Mouse (Mus musculus) gastrocnemius, postnatal 10 days (tissue): ENCODE data around the gene Olfr1336. TPM values are rescaled to one million over a fixed set of nuclear protein-coding genes. Genes with fewer than 3 reads are reported as not detected.
"Not testable (repeated sequence)": the region's sequence is repeated elsewhere in the genome, so short reads cannot be mapped to it uniquely, and the experiment has no call there.

ENCODE experiments used
- DNase-seq: peaks from one replicate; pipeline ENCODE4 v3.0.0; 2021; ENCODE audit warnings: mixed read lengths
- long read RNA-seq, 2 experiments: library from polyadenylated mRNA; stranded (forward); transcript quantifications; one replicate each; pipeline ENCODE4 v2.0.0; 2021
- total RNA-seq, 2 experiments: library from RNA; stranded (reverse); gene quantifications; 2 replicates each; pipeline ENCODE4 v1.2.3; 2021

Olfr1336 gene
- not detected for total RNA-seq
- long read RNA-seq, experiment 1: 0 reads
- long read RNA-seq, experiment 2: 0 reads

DNA sequence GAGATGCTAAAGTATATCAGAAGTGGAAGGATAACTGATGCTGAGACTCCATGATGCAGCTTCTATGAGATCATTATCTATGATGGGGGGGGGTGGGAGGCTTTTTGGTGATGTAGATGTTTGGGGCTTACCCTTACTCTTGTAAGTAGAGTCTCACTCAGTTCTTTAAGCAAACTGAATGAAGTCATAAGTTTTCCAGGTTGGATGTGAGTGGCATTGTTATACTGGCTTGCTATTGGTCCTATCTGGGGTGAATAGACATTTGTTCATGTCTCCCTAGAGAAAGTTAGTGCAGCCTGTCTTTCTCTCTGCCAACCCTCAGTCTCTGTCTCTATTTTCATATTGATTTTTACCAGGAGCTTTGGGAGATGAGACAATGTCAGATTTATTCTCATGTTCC, at the start of gene Olfr1336:
TSS of gene Olfr1336 (plus strand) at position 301 of the 400 bp plus-strand sequence.
- no peak for DNase-seq

DNA sequence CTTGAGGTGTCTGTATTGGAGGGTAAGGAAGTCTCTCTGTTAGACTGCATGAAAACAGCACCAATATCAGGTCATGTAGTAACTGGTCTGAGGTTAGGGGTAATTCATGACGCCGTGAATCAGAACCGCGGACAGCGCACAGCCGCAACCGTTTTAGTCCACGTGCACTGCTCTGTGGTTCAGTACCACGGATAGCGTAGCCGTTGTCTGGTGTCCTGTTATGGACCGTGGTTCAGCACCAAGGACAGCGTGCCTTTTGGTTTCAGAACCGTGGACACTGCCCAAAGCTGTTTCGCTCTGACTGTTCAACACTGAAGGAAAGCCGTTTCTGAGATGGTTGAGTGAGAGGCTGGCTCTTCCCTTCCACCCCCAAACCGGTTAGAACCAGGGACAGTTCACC, 45.9 kb upstream of the Olfr1336 start, which contains the start of gene Gm20715:
TSS of gene Gm20715 (plus strand) at position 235 of the 400 bp plus-strand sequence.
- peak; percentile 96 for DNase-seq

DNA sequence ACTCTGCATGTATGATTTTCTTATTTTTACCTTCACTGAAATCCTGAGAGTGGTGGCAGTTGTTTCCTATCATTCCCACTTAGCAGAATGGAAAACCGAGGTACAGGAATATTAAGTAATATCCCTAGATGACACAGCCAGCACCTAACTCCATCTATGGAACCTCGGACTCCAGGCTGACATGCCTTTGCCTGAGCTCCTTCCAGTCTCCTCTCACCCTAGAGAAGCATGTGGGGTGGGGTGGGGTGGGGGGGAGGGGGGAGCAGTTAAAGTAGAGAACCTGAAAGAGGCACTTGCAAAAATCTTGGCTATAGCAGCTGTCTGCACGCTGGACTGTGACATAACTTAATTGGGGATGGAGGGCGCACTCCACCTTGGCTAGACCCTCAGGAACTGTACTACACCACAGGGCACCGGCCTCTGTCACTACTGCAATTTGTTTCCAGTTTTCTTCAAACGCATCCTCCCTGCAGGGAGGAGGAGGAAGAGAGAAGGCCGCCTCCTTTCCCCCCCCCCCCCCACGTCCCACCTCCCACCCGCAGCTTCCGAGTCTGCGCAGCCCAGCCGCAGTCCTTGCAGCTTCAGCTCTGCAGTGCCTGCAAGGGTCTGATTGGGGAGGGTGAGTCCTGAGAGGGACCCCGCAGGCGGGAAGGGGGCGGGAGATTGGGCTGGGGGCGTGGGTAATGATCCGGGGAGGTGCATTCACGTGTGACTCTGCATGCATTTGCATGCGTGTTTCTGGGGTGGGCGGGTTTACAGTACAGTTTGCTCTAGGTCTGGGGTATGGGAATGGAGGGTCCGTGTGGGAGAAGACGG, 41.1 kb upstream of the Olfr1336 start:
- DNase-seq: no peak

DNA sequence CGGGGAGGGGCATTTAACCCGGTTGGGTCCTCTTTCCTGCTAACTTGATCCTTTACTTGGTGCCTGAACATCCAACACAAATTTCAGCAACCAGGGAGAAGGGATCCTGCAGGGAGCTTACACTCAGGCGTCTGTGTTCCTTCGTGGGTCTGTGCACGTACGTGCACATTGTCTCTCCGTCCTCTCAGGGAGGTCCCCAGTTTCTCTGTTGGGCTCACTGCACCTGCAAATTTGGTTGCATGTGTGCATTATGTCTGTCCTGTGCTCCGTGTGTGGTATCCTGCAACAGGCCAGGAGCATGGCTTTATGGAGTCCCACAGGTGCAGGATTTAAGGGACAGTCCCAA, 40.6 kb upstream of the Olfr1336 start:
- DNase-seq: no peak

DNA sequence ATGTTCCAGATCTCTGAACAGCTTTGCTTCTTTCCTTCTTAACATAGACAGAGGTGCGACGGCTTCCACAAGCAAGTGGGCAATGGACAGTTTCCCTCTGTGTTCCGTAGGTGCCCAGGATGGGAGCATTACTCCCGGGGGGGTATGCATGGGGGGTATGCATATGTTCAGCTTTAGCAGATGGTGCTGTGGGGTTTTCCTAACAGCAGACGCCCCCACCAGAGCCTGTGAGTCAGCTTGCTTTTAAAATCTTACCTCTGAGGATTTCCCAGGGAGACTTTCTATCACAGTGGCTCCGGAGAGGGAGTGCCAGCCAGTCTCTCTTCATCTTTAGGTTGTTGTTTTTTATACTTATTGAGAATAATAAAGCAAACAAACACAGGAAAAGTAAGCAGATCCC, 36.1 kb upstream of the Olfr1336 start:
- no peak for DNase-seq

DNA sequence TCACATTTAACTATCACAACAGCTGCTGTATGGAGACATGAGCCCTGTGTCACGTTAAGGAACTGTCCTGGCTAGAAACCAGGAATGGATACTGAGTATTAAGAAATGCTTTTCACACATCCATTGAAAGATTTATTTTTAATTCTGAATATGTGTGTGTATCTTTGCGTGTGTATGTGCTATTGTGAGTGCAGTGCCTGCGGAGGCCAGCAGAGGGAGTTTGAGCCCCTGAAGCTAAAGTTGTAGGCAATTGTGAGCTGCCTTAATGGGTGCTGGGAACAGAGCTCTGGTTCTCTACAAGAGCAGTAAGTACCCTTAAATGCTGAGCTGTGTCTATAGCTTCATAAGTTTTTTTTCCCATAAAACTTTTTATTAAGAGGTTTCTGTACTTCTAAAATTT, 26.6 kb upstream of the Olfr1336 start:
- DNase-seq: no peak

DNA sequence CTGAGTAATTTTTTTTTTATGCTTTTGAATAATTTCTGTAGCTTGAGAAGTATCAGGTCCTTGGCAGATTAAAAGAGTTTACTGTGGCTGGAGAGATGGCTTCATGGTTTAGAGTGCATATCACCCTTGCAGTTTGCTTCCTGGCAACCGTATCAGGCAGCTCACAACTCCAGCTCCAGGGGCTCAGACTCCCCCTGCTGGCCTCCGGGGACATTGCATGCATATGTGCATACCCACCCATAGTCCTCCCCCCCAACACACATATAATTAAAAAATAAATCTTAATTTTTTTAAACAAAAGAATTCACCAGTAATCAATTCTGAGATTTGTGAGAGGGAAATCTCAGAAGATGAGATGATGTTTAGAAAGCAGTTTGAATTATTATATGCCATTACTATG, 25.6 kb upstream of the Olfr1336 start:
- DNase-seq: peak; percentile 13

DNA sequence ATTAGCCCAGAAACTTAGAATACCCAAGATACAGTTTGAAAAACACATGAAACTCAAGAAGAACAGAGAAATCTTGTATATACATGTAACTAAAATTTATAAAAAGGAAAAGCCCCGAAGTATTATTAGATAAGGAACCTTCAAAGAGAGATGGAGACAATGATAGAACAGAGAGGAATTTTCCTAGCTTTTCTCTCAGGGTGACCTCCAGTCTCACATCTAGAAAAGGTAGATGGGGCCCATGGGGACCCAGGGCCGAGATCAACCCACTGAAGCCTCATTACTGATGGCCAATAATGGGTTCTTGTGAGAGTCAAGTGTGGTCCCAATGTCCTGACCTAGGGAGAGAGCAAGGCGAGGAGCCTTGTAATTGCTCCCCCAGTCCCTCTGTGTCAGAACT, 17.6 kb upstream of the Olfr1336 start, which contains the start of gene Olfr1344:
TSS of gene Olfr1344 (plus strand) at position 301 of the 400 bp plus-strand sequence.
- no peak for DNase-seq

DNA sequence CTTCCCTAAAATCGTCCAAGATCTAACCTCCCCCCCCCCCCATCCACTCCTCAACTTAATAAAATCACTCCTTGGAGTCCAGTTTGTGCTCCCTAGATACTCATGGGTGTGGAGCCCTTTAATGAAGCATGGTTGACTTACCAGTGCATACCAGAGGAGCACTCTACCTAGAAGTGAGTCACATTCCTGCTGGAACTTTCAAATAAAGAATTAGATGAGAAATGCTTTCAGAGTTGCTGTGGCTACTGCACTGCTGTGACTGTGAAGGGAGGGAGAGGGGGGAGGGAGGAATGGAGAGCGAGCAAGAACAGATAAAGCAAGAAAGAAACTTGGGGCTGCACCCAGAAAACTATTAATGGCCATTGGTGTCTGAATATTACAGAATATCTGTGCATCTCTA, 14.8 kb upstream of the Olfr1336 start:
- DNase-seq: no peak

DNA sequence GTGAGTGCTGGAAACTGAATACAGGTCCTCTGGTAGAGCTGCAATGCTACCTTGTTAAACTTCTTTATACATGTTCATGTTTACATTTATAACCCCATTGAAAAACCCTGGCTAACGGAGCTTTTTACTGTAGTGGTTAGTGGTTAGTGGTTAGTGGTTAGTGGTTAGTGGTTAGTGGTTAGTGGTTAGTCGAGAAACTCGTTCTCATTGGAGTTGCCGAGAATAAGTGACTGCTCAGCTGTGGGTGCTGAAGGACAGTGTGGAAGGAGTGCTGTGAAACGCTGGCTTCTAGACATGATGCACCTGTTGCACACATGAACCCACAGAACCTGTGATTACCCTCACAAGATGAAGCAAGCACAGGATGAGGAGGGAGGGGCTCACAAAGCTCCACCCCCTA, 8.2 kb upstream of the Olfr1336 start:
- no peak for DNase-seq

DNA sequence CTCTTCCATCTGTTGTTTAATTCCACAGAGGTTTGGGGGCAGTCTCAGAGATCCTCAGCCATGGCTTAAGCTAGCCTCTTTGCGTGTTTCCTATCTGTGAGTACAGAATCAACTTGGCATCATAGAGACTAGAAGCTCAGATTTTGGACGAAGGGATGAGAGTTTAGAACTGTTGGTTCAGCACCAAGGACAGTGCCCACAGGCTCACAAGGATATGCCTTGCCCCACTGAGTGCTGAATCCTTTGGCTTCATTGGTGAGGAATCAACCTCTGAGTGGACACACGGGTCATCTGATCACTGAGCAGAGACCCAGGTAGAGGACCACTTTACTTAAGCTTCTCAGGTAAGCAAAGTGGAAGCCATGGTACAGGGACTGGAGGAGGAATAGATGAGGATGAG, 431 bp downstream of the Olfr1336 start:
- no peak for DNase-seq

DNA sequence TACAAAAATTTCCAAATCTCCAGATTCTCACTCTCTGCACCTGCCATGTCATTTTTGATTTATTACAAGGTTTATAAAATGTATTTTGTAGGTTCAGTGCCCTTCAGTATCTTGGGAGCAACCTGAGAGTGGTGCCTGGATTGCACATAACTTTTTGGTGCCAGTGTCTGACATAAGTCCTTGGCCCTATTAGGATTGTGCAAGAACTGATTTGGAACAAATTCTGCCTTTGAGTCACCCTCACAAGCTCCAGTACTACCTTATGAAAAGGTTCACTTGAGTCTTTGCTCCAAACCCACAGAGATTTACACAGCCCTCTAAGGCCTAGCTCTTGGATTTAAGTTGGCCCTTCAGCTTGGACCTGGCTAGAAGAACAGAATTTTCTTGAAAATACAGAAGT, 11.0 kb downstream of the Olfr1336 start, which contains the start of gene Olfr1346:
TSS of gene Olfr1346 (plus strand) at position 151 of the 400 bp plus-strand sequence.
- DNase-seq: no peak

DNA sequence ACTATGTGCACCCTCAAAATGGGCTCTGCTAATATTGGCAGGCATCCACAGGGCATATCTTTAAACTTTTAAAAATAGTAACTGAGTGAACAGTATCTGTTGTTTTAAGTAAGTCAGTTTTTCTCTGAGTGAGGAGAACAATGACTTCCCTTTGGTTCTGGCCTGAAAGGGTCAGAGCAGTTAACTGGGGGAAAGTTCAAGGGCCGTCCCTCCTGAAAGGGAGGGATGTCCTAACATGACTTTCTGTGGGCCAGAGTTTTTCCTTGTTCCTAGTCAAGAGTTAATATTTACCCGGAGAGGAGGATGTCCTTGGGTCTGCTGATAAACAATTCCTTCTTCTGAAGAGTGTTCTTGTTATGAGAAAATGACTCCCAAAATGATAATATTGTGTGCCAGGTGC, 21.7 kb downstream of the Olfr1336 start:
- DNase-seq: not testable (repeated sequence)

DNA sequence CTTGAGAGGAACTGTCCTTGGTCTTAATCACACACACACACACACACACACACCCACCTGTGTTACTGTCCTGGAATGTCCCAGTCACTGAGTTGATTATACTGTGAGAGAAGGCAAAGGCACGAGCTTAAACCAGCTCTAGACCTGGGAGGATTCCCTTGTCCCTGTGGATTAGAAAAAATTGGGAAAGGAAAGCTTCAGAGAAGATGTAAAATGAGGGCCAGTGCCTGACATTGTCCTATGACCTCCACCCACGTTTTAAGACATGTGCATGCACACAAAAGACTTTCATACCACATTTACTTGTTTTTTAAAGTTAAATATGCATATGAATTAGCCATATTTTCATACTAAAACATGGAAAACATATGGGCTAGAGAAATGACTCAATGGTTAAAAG, 30.9 kb downstream of the Olfr1336 start, which contains the start of gene Olfr5:
TSS of gene Olfr5 (minus strand) at position 101 of the 400 bp plus-strand sequence.
- no peak for DNase-seq

DNA sequence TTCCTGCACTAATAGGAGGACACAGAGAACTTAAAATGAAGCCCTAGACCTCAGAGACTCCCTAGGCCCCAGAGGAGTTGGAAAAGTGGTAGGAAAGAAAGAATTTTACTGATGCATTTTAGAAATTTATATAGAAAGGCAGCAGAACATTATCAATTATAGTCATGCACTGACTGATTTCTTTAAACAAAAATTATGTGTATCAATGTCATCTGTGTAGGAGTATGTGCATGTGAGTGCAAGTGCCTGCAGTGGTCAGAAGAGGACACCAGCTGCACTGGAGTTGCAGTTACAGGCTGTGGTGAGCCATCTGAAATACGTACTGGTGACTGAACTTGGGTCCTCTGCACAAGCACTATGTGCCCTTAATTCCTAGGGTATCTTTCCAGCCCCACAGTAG, 43.7 kb downstream of the Olfr1336 start, which contains the start of gene Olfr1347:
TSS of gene Olfr1347 (minus strand) at position 101 of the 400 bp plus-strand sequence.
- no peak for DNase-seq

DNA sequence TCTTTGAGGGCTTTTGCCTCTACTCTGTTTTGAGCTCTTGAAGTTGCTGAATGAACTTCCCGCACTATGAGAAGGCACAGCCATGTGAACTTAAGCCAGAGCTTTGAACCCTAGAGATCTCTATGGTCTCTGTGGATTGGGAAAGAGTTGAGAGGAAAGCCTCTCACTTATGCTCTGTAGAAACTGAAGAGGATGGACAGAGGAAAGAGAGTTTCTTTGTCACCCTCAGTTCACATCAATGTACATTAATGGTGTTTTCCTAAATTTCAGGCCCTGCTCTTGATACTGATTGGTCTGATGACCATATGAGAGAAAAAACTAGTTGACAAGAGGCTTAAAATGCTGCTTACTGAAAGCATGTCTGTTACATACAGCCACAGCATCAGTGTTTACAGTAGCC, 52.7 kb downstream of the Olfr1336 start, which contains the start of gene Olfr1348:
TSS of gene Olfr1348 (minus strand) at position 101 of the 400 bp plus-strand sequence.
- no peak for DNase-seq

Other genes starting within 250 kb of the Olfr1336 start
- not detected for gene Zscan5b, start 233.9 kb upstream of the Olfr1336 start, total RNA-seq
- gene Epp13, start 203.5 kb upstream of the Olfr1336 start, total RNA-seq: not detected
- 1 to 10 TPM; 3.0 to 3.6 TPM for gene Zfp667, start 169.6 kb upstream of the Olfr1336 start, total RNA-seq
- gene Zfp583, start 124.9 kb upstream of the Olfr1336 start, total RNA-seq: 1 to 10 TPM in 1 of 2 experiments, under 1 TPM in 1; 0.47 to 1.0 TPM
- under 1 TPM; 0.12 to 0.14 TPM for gene Gm3854, start 112.4 kb upstream of the Olfr1336 start, total RNA-seq
- under 1 TPM; 0.84 to 0.92 TPM for gene Zfp78, start 92.9 kb upstream of the Olfr1336 start, total RNA-seq
- 1 to 10 TPM; 3.7 to 3.9 TPM for gene Zfp28, start 72.9 kb upstream of the Olfr1336 start, total RNA-seq
- under 1 TPM in 1 of 2 experiments, not detected in 1; 0.77 TPM for gene Smim17, start 57.5 kb upstream of the Olfr1336 start, total RNA-seq
- gene Gm20715, start 45.9 kb upstream of the Olfr1336 start, total RNA-seq: not detected
- gene Olfr1344, start 17.5 kb upstream of the Olfr1336 start, total RNA-seq: not detected
- not detected for gene Olfr1346, start 10.9 kb downstream of the Olfr1336 start, total RNA-seq
- gene Olfr5, start 30.8 kb downstream of the Olfr1336 start, total RNA-seq: not detected
- not detected for gene Olfr1347, start 43.6 kb downstream of the Olfr1336 start, total RNA-seq
- gene Olfr1348, start 52.6 kb downstream of the Olfr1336 start, total RNA-seq: not detected
- gene Olfr1349, start 66.8 kb downstream of the Olfr1336 start, total RNA-seq: not detected
- gene Olfr1350, start 108.7 kb downstream of the Olfr1336 start, total RNA-seq: not detected
- 100 to 1,000 TPM; 112 to 137 TPM for gene Zim1, start 240.3 kb downstream of the Olfr1336 start, total RNA-seq